Mouse (Mus musculus): Measurements from ENCODE around the gene Reps2.

Gene Reps2

DNA sequence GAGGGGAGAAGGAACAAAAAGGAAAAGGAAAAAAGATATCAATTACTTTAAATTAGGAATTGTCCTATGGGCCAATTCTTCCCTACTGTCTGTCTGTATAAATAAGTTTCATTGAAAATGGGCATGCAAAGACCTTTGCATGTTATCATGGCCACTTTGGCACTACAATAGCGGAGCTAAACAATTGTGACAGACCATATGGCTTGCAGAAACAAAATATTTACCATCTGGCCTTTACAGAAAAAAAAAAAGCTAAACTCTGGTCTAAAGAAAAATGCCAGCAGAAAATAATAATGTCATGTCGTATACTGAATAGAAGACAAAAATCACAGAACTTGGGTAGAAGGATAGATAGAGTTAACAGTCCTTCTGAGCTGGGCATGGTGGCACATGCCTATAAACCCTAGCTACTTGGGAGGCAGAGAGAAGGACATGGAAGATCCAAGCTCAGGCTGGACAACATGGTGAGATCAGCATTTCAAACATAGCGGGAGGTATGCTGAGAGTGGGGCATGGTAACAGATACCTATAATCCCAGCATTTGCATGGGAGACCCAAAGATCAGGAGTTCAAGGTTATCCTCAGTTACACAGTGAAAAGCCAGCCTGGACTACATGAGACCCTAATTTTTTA lies 54.2 kb downstream of the Reps2 start:
- no peak for DNase-seq

DNA sequence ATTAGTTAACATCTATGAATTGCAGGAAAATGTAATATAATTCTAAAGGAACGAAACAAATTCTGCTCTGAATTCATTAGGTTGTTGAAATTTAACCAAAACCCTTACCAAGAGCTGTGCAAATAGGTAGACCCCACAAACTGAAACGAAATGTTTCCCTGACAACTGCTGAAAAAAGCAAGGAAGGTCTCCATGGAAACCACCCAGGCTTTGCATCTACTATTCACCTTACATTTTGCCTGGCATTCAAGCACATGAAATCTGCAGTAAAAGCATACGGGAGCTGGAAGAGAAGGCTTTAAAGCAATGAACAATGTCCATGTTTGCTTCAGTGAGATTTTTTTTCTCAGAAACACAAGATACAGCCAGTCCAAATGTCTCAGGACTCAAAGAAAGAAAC lies 59.1 kb downstream of the Reps2 start:
- DNase-seq: no peak

DNA sequence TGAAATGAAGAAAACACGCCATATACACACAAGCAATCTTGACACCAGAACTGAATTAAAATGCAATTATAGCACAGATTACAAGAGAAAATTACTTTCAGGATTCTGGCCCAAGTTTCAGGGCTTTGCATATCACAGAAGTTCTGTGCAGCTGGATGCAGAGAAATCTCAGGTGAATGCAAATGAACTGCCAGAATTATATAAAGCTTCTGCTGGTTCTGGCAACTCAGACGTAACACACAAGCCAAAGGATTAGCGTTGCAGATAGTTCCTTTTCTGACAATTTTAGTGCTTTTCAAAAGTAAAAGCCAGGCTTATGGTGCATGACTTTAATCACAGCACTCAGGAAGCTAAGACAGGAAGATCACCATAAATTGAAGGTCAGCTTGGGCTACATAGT lies 62.9 kb downstream of the Reps2 start:
- DNase-seq: no peak

DNA sequence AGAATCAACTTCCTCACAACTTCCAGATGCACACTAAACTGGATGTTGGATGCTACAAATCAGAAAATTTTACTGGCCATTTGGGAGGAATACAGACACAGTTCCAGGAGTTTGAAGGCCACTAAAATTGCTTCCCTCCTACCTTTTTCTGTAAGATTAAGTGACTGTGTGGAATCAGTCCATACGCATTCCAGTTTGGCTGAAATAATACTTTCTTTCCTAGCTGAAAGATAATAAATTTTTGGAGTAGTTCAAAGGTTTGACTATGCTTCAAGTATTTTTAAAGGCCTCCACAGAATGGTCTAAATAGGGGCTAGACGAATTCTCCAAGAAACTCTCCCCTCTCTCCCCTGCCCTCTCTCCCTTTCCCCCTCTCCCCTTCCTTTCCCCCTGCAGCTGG lies 75.0 kb downstream of the Reps2 start:
- no peak for DNase-seq

DNA sequence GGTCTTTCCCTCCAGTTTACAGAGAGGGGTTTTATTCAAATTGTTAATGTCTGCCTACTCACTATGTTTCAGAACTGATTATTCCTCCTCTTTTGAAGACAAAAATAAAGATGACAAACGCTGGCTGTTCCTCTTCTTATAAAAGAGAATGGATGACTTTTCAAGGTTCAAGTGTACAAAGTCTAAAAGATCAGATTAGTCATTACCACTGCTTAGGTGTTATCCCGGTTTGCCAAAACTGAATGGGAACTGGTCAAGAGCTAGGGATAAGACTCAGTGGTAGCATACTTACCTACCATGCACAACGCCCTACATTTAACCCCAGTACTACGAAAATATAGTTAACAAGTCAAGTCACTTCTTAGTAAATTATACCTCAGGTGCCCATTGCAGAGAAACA lies 77.9 kb downstream of the Reps2 start:
- DNase-seq: no peak

DNA sequence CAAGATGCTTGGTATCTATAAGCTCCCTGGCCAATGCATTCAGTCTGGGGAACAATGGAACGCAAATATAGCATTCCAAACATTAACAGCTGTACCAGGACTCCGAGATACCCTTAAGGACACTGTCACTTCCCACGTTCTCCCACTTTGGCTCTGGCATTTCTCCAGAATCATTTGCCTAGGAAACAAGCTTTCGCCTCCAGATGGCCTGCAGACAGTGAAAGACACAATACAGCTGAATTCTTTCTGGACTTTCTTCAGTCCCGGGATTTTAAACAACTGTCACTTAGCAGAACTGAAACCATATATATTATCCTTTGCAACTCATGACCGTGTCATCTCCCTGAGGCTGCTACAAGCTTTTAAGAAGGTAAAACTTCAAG lies 87.0 kb downstream of the Reps2 start:
- no peak for DNase-seq

DNA sequence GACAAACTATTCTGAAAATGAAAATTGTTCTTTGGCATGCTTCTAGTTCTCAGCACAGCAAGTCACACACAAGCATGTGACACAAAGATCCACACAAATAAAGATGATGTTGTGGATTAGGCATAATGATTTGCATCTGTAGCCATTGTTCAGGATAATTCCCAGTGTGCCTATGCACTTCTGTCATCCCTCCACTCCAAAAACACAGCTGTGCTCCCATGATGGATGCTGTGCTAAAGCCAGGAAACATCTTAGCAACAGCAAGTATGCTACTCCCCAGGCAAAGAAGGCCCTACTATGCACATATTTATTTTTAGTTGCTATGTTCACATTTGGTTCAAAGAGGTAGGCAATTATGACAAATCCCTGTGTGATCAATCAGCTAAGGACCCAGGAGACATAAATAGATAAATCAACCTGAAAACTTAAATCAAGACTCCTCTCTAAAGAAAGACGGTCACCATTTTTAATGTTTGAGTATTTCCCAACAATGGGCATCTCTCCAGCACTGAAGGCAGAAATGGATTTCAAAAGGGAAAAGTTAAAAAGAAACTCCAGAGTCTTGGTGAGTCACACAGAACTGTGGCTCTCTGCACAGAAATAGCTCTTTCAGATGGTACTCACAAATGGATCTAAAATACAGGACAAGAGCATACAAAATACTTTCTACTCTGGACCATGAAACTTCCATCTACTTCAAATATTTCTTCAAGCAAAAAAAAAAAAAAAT lies 87.6 kb downstream of the Reps2 start:
- DNase-seq: no peak

DNA sequence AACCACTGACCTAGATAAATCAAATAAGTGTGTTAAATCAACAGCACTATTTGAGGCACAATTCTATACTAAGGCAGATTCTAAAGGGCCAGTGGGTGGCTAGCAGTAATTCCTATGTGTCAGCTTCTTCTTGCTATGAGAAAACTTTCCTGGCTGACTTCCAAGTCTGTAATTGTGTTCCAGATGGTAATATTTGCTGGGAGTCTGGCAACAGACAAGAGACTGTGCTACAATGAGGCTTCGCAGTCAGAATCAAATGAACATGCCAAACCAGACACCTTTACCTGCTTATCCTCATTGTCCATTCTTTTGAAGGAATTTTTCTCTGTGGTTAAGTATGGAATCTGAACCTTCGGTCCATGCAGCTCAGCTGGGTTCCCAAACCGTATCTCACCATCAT lies 88.9 kb downstream of the Reps2 start:
- no peak for DNase-seq

DNA sequence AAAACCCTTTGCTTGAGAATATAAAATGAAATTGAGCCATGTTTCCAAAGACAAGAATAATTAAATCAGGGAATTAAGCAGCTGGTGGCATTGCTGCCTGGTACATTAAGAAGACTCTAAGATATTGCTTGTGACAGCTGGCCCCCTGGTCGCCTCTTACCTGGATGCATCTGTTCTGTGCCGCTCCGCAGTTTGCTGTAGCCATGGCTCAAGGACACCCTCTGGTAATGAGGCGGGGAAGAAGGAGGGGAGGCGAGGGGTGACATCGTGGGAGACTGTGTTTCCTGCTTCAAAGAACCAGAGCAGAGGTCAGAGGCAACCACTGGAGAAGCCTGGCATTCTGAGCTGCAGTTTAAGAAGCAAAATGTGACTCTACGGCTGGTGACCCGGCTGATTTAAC lies 91.1 kb downstream of the Reps2 start:
- DNase-seq: no peak

DNA sequence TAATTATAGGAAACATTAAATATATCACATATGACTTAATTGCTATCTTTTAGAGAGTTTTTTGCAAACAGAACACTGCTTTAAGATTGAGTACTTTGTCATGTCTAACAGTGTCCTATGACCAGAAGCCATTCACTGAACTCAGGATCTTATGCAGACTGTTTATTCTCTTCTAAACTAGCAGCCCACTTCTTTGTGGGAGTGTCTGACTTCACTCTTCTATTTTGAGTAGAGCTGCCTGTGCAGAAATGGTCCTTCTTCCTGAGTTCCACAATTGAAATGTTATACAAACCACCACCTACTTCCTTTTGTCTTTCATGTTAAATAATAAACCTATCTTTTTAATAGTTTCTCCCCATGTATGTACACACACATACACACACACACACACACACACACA lies 98.4 kb downstream of the Reps2 start:
- DNase-seq: no peak

DNA sequence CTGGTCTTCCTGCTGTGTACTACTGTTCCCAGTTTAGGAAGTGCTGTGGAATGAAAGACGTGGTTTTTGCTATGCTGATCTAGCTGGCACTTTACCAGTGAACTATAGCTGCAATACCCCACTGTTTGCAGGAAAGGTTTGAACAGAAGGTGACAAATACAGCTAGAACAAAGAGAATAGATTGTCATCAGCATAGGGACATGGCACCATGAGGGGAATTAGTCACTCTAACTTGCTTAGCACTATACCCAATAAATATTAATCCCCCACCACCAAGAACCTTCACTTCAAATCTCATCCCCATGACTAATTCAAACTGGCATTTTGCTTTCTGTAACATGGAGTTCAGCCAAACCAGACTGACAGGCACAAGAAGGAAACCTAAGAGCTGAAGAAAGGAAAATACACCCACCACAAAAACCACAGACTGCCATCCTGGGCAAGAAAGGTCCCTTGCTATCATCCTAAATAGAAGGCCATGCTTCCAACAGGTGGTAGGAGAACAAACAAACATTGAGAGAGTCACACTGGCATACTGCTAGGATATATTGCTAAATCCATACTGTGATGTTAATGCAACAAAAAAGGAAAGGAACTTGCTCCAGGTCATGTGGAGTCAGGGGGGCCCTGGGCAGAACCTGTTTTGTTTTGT lies 100.7 kb downstream of the Reps2 start:
- no peak for DNase-seq

DNA sequence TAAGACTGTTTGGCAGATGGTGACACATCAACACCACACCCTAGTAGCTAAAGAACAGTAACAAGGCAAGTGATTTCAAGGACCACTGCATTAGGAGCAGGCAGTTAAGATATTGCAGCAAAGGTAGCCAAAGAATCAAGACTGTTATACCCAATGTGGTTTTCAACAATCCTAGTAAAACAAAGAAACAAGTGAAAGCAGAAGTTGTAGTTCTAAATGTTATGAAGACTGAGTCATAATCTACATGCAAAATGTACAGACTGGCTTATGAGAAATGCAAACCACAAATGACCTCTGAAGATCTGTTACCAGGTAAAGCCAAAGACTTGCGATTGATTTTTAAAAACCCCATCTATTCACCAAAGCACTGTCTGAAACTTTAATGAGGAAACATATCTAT lies 101.5 kb downstream of the Reps2 start:
- DNase-seq: no peak

DNA sequence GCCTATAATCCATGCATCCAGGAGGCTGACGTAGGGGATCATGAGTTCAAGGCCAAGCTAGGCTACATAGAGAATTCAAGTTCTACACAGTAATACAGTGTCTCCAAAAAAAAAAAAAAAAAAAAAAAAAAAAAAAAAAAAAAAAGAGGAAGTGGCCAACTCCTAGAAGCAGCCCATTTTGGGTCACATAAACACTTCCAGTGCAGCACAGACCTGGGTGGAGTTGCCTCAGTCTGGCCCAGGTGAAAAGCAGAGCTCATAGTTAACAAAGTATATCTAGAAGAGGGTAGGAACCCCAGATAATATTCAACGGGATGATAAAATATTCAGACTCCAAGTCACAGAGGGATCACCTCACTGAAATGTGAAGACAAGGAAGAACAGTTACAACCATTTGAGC lies 112.4 kb downstream of the Reps2 start:
- no peak for DNase-seq

DNA sequence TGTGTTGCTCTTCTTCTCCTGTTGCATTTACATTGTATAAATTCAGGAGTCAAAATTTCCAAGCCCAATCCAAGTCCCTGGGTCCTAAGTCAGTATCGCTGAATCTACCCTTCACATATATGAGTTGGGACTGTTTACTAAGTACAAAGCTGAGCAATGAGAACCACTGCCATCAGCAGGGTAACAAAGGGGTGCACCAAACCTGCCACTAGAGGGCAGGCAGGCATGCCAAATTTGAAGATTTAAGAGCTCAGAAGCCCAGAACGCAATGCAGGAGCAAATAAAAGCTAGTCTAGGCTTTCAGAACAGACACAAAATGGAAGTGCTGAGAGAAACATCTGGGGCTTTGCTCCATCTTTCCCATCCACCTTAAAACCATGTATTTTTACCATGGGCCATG lies 116.2 kb downstream of the Reps2 start:
- peak; percentile 1 to 2 for DNase-seq

DNA sequence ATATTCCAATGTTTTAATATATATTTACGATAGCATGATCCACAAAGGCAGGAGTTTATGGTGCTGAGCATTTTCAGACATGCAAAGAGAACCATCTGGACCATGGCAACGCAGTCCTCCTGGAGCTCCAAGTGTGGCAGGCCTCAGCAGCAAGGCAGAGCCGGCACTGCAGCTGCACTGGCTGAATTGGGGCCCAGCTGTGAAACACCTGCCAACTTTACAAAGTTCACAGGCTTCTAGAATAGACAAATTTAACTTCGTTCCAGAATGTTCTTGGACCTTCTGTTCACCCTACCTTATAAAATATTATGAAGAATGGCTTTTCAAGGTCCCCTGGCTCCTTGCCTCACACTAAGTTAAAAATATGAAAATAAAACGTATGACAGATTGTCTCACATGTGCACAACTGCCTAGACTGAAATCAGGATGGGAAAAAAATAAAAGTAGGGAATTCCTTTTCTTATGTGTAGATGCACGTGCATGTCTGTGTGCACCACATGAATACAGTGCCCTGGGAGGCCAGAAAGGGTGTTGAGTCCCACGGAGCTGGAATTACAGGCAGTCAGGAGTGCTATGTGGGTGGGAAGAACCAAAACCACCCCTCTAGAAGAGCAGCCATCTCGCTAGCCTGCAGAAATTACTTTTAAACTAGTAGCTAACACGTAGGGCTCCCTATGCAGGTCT lies 121.5 kb downstream of the Reps2 start:
- no peak for DNase-seq

DNA sequence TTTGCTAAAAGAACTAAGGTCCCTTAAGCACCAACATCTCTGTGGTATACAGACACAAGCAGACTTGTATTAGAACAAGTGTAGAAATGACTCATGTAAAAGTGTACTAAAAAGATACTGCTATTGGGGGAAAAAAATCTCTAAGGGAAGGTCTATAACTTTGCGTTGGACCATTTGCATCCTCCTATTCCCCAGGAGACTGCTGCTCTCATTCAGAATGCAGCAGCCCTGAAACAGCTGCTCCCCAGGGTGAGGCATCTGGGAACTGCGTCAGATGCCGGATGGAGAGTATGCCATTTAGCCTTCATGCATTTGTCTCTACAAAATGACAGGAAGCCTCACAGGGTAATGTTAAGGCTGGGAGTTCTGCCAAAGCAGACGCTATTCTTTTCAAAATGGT lies 122.3 kb downstream of the Reps2 start:
- no peak for DNase-seq

DNA sequence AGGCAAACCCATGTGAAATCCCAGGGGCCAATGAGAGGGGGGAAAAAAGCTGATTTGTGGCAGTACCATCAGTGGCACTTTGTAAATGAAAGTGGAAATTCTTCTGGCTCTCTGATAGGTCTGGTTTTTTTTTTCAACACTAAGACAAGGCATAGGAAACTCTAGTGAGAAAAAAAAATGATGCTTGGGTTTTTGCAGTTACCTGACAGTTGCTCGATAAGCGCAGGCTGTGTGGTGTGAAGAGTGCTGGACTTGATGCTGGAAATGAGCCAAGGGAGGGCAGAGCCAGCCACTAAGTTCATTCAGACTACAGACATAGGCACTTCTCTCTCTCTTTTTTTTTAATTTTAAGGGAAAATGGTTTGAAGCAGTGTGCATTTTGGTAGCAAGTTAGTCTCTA lies 123.1 kb downstream of the Reps2 start:
- no peak for DNase-seq

DNA sequence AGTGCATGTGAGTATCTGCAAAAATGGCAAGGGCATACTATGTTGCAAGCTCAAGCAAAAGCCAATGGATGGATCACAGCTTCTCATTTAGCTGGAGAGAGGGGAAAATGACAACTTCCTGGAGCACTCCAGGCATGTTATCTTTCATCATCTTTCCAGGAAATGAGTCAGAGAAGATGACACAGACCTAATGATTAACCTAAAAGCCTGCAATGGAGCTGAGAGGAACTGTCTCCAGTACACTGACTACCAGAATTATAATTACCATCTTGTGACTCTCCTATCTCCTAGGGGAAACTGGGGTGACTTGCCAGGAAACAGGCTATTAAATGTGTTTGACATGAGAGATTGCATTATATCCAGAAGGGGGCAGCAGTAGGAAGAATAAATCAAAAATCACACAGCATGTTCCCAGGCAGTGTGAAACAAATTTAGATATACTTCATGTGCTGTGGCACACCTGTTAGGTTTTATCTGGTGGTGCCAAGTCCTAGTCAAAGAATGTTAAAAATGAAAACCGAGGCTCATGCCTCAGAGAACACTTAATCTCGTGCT lies 132.9 kb downstream of the Reps2 start:
- DNase-seq: no peak

DNA sequence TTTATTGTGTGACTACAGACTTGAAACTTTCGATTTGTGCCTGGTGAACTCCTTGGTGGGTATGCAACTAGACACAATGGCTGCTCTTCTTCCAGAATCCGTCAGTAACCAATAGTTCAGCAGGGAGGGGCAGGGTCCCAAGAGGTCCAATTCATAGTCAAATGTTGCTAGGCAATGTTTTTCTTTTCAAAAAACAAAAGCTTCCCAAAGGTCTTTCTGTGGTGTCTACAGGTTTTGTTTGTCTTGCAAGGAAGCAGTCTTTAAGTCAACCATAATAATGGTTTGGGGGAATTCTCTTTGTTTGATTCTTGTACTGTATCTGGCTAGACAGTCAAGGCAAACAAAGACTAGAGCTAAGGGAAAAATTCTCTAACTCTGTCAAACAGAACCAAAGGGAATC lies 138.3 kb downstream of the Reps2 start:
- no peak for DNase-seq

DNA sequence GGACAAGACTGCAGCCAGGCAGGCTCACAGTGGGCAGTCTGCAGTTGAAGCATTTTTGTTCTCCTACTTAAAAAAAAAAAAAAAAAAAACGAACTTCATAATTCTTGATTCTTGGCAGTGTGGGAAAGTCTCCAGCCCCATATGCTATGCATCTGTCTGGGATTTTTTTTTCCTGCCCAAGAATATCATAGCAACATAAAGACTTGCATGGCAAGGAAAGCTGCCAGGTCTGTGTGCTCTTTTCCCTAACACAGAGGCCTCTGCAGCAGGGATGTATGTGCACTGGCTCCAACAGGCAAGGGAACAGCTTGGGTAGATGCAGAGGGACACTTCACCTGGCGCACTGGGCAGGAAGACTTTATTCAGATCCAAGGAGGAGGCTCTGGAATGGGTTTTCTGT lies 140.0 kb downstream of the Reps2 start:
- no peak for DNase-seq

DNA sequence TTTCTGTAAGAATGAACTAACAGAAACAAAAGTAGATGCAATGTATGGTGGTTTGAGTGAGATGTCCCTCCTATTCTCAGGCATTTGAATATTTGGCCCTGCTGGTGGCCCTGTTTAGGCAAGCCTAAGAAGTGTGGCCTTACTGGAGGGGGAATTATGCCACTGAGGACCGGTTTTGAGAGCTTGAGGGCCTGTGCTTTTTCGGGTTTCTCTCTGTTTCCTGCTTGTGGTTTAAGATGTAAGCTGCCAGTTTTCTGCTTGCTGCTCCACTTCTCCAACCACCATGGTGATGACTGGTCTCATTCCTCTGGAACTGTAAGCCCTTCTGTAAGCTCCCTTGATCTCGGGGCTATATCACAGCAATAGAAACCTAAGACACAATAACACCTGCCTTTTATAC lies 142.5 kb downstream of the Reps2 start:
- no peak for DNase-seq

DNA sequence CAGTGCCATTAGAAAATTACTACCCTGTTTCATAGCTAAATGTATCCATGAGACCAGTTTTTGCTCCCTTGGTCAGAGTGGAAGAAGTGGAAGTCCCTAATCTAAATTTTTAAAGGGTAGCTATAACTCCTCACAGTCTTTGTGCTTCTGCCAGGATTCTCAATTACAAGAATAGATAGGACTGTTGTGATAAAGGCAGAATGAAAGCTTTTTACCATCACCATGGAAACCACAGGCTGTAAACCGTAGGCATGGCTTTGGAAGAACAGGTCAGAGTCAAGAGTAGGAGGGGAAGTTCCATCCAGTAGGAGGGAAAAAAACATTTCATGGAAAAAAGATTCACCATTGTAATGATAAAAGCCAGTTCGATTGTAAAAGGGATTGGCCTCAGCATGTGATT lies 147.0 kb downstream of the Reps2 start:
- DNase-seq: no peak

DNA sequence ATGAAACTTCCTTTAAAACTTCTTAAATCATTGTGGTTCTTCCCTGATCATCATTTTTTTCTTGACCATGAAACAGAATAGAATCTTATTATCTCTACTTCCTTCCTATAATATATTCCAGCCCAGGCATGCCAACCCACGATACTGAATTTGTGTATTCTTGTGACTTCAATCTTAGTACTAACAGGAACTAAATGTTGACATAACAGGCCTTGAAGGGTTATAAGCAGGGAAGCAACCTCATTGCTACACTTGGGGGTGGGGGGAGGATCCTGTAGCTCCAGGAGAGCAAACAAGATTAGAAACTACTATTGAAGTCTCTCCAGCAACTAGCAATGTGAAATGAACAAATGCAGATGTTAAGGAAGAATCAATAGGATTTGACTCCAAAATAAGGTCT lies 154.8 kb downstream of the Reps2 start:
- DNase-seq: no peak

DNA sequence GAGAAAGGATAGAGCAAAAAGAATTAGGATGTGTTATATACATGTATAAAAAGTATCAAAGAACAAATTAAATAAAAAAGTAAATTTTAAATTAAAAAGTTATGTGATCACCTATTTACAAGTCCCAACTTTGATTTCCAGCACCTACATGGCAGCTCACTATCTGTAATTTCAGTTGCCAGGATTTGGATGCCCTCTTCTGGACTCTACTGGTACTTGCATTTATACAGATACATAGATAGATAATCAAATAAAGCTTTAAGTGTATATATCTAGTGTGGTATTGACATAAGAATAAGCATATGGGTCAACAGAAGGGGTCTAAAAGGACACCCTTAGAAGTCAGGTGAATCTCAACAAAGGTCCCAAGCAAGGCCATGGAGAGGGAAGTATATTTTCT lies 155.7 kb downstream of the Reps2 start:
- no peak for DNase-seq
